Mouse (Mus musculus) olfactory bulb, adult 2 months (tissue): Measurements from ENCODE around the gene Cnbp.

ENCODE experiments used
- CTCF ChIP-seq: fragments of 200-500 bp; IDR thresholded peaks from 2 replicates; pipeline ENCODE4 v1.5.1; 2012; ENCODE audit warnings: low read depth, mild to moderate bottlenecking, low read length, moderate library complexity; ENCODE audit not compliant: insufficient read depth
- POLR2A ChIP-seq: fragments of 200-500 bp; IDR thresholded peaks from 2 replicates; pipeline ENCODE4 v1.6.1; 2012; ENCODE audit warnings: mild to moderate bottlenecking, low read depth, low read length, moderate library complexity; ENCODE audit not compliant: insufficient read depth

GRCm38 (mm10) chr6:87853446-87853845, 2.5 kb upstream of the Cnbp start:
- TF ChIP-seq CTCF (no peak), POLR2A (no peak)
